Mouse (Mus musculus): Measurements from ENCODE around the gene Mdh1b. TPM values are rescaled to one million over a fixed set of nuclear protein-coding genes. Genes with fewer than 3 reads are reported as not detected.

Gene Mdh1b
- polyA plus RNA-seq, 1 experiment from 2014 or later = 0.10 TPM

DNA sequence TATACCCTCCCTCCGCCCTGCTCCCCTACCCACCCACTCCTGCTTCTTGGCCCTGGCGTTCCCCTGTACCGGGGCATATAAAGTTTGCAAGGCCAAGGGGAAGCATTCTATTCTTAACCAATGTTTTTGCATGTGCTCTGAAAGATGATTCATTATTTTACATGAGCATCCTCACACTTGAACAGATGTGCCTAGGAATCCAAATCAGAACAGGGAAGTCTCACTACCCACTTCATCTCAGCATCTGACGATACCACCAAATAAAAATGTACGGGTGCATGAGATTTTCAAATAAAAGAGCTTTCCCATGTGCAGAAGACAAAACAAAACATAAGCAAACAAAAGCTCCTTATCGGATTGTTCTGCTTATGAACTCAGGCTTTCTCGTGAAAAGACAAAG lies 10.0 kb downstream of the Mdh1b start:
- 0 out of 2 replicates have a peak, but pooled peaks cover 4% of the 10 kb centered on the region for H3K27me3 ChIP-seq
- no peak overlapping the region for H3K4me3 ChIP-seq
- H3K9ac ChIP-seq (replicated peaks) = no peak overlapping the region
- ATAC-seq (ENCODE audit: low FRiP score, low read depth) = no peak
- no peak overlapping the region for H3K27ac ChIP-seq (replicated peaks)
- 80% methylated on average over 7 of the region's 7 CpGs for WGBS
- no peak overlapping the region for H3K4me2 ChIP-seq (replicated peaks)
- no peaks in the 10 kb centered on the region for H3K9me3 ChIP-seq
- H3K36me3 ChIP-seq = no peaks in the 10 kb centered on the region
- no peaks in the 10 kb centered on the region for H3K4me1 ChIP-seq

DNA sequence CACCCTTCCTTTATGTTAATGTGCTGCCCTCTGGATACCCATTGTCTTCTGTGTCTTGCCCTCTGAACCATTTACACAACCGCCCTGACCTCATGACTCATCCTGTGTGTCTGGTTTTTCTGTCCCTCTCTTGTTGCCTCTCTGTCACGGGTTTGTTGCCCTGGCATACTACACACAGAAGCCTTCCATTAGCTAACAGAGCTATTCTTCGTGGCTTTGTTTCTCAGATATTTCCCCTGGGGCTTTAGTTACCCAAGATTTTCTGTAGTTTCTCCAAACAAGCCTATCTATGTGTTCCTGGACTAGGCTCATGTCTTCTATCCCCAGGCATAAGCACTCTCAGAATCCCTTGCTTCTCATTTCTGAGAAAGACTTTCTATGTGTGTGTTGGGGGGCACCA lies 21.2 kb downstream of the Mdh1b start:
- 71% methylated on average over 3 of the region's 3 CpGs for WGBS
- Histone ChIP-seq H3K9ac (replicated peaks) (no peak overlapping the region), H3K36me3 (no peaks in the 10 kb centered on the region), H3K27me3 (no peaks in the 10 kb centered on the region), H3K4me2 (replicated peaks) (no peak overlapping the region), H3K4me3 (no peak overlapping the region), H3K9me3 (no peaks in the 10 kb centered on the region), H3K27ac (replicated peaks) (no peak overlapping the region), H3K4me1 (no peaks in the 10 kb centered on the region)
- ATAC-seq (ENCODE audit: low FRiP score, low read depth) = no peak

DNA sequence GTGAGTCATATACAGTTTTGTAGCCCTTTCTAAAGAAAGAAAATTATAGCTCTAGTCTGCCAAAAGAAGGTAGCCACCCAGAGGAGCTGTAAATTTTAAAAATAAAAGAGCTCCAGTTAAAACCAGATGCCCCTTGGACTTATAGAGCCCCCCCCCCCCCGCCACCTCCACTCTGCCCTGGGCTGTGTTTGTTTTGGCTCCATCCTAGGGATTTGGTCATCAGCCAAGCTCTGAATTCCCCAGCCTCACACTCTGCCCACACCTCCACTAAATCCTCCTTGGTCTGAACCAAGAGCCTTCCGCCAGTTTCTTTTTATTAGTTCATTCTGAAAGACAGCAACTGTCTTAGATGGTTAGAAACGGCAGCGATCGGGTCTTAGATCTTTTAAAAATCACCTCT lies 24.4 kb downstream of the Mdh1b start:
- Histone ChIP-seq H3K9me3 (no peaks in the 10 kb centered on the region), H3K27ac (replicated peaks) (no peak overlapping the region), H3K4me1 (no peaks in the 10 kb centered on the region), H3K27me3 (no peaks in the 10 kb centered on the region), H3K4me2 (replicated peaks) (no peak overlapping the region), H3K4me3 (no peak overlapping the region), H3K9ac (replicated peaks) (no peak overlapping the region), H3K36me3 (no peaks in the 10 kb centered on the region)
- 73% methylated on average over 5 of the region's 5 CpGs for WGBS
- no peak for ATAC-seq (ENCODE audit: low FRiP score, low read depth)

DNA sequence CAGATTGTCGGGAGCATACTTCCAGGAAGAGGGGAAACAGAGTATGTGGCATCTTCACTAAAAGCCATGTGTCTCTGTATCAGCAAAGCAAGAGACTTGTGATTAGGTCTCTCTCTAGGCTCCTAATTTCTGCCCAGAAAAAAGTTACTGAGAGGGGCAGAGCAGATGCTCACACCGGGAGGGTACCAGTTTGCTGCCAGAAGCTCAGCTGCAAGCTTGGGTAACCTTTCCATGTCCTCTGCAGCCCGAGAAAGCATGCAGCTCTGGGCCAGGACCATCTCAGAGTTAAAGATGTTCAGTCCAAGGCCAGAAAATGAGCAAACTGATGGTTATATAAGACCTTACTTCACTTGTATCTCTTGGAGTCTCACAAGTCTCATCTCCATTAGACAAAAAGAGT lies 33.3 kb downstream of the Mdh1b start:
- Histone ChIP-seq H3K27ac (replicated peaks) (no peak overlapping the region), H3K27me3 (no peaks in the 10 kb centered on the region), H3K4me3 (no peak overlapping the region), H3K9me3 (no peaks in the 10 kb centered on the region), H3K4me1 (no peaks in the 10 kb centered on the region), H3K36me3 (no peaks in the 10 kb centered on the region), H3K4me2 (replicated peaks) (no peak overlapping the region), H3K9ac (replicated peaks) (no peak overlapping the region)
- WGBS = 77% methylated on average over 3 of the region's 3 CpGs
- ATAC-seq (ENCODE audit: low FRiP score, low read depth) = no peak

DNA sequence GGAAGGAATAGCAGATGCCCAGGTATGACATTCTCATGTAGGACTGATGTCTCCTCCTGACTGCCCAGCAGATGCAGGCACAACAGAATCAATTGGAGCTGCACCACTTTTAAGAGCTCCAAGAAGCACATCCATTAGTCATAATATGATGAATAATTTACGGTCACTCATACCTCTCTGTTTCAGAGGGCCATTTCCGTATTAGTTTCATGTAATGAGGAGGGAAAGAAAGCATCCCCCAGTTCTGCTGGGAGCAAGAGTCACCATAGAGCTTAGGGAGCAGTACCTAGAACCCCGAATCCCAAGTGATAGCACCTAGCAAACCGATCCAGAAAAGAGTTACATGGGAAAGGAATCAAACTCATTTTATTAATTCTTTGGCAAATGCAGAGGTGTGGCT lies 43.3 kb downstream of the Mdh1b start, which contains the start of gene Dytn:
Dytn (minus strand) TSS at position 101 of the 400 bp plus-strand sequence.
- Histone ChIP-seq H3K4me3 (no peak within 1 kb of the TSS), H3K9ac (replicated peaks) (no peak within 1 kb of the TSS), H3K27ac (replicated peaks) (no peak within 1 kb of the TSS), H3K9me3 (no peaks in the 10 kb centered on the region), H3K36me3 (no peaks in the 10 kb centered on the region), H3K4me2 (replicated peaks) (no peak within 1 kb of the TSS), H3K27me3 (no peaks in the 10 kb centered on the region), H3K4me1 (no peaks in the 10 kb centered on the region)
- 87% methylated on average over 4 of the region's 4 CpGs for WGBS
- ATAC-seq (ENCODE audit: low FRiP score, low read depth) = no peak

DNA sequence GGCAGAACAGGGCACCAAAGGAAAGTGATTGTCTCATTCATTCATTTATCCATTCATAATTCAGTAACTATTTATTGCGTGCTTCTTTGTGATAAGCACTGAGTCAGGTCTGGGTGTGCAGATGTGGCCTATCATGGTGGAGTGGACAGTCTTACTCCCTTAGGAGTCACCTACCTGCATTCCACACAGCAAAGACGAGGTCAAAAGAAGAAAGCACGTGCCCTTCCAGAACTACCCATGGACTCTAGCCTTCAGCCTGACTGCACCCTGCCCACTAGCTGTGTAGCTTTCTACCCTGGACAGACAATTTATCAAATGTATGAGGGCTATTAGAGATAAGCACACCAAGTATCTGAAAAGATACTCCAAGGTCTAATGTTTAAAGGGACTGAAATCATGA lies 54.1 kb downstream of the Mdh1b start:
- no peak for ATAC-seq (ENCODE audit: low FRiP score, low read depth)
- Histone ChIP-seq H3K27me3 (no peaks in the 10 kb centered on the region), H3K36me3 (no peaks in the 10 kb centered on the region), H3K4me2 (replicated peaks) (no peak overlapping the region), H3K27ac (replicated peaks) (no peak overlapping the region), H3K9ac (replicated peaks) (no peak overlapping the region), H3K4me1 (no peaks in the 10 kb centered on the region), H3K4me3 (no peak overlapping the region), H3K9me3 (no peaks in the 10 kb centered on the region)
- 90% methylated on average over 3 of the region's 3 CpGs for WGBS

DNA sequence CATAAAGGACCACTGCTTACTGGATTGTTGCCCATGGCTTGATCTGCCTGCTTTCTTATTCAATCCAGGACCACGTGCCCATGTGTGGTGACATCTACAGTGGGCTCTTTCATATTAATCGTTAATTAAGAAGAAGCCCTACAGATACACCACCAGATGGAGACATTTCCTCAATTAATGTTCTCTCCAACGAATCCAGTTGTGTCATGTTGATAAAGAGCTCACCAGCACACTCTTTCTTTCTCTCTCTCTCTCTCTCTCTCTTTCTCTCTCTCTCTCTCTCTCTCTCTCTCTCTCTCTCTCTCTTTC lies 61.3 kb downstream of the Mdh1b start:
- peak; percentile 62; the same call in 1 of the 2 replicates for ATAC-seq (ENCODE audit: low FRiP score, low read depth)
- Histone ChIP-seq H3K4me3 (no peak overlapping the region), H3K27me3 (peaks cover 6% of the 10 kb centered on the region; the same call in 1 of the 2 replicates), H3K9ac (replicated peaks) (no peak overlapping the region), H3K4me2 (replicated peaks) (peak overlapping the region; percentile 38), H3K4me1 (peaks cover 17% of the 10 kb centered on the region), H3K27ac (replicated peaks) (no peak overlapping the region), H3K36me3 (no peaks in the 10 kb centered on the region), H3K9me3 (no peaks in the 10 kb centered on the region)
- 7% methylated on average over 3 of the region's 3 CpGs for WGBS

DNA sequence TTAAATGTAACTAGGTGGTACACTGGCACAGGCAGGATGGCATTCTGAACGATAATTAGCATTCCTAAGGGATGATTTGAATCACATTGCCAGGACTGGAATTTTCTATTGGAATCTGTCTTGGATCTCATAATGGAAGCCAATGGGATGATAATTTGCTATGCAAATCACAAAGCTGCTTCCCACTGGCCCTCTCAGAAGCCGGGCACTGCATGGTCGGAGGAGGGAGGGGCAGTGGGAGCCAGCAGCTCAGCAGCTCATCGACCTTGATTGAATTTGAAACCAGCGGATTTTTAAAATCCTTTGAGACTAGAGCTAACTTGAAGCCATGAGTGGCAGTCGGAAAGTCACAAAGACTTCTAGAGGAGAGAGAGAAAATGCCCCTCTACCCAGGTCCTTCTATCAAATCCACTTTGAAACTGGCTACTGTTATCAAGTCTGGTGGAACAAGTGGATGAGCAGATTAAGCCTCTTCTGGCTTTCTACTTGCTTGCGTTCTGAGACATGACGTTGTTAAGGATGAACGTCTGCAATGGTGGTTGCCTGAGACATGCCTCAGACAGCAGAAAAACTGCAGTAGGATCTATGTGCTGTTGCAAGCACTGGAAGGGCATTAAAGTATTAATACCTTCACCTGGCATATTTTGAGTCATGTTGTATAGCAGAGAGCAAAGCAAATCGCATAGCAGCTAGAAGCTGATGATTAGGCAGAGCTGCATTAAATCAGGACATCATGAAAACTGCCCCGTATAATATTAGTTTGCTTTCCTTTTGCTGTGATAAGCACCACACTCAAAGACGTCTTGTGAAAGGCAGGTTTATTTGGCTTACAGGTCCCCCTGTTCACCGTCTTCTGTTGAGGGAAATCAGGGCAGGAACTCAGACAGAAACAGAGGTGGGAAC lies 61.9 kb downstream of the Mdh1b start:
- Histone ChIP-seq H3K4me1 (peaks cover 17% of the 10 kb centered on the region), H3K27ac (replicated peaks) (no peak overlapping the region; the same call in 1 of the 2 replicates), H3K36me3 (no peaks in the 10 kb centered on the region), H3K9ac (replicated peaks) (no peak overlapping the region; the same call in 1 of the 2 replicates), H3K4me3 (0 out of 2 replicates have a peak overlapping the region, but pooled peaks have one; percentile 4), H3K9me3 (no peaks in the 10 kb centered on the region), H3K4me2 (replicated peaks) (peak overlapping the region; percentile 38), H3K27me3 (peaks cover 6% of the 10 kb centered on the region; the same call in 1 of the 2 replicates)
- 18% methylated on average over 13 of the region's 13 CpGs for WGBS
- ATAC-seq (ENCODE audit: low FRiP score, low read depth) = no peak

DNA sequence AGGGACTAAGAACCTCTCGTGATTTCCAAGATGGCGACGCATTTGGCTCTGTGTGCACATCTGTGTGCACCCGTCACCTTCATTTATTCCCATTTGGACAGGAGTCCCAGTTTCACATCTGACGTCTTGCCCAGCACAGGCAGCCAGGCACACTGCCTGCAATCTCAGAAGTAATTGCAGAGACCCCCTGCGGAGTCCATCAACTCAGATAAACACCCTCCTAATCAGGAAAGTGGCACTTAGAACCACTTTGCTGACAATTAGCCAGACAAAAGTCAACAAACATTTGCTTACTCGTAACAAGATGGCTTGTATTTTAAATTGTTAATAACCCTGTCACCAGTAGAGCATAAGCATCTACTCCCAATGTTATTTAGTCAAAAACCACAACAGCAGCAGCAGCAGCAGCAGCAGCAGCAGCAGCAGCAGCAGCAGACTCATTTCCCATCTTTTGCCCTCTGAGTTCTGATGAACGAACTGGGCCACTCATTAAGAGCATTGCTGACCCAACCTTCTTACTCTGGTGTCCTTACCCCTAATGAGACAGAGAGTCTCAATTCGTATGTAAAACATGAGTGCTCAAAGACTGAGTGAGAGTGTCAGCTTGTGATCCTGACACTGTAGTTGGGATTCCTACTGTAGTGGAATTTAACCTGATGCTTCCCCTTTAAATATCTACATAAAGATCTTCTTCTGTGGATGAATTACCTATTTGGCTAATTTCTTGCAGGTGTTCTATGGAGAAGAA lies 62.7 kb downstream of the Mdh1b start:
- Histone ChIP-seq H3K27ac (replicated peaks) (no peak overlapping the region), H3K36me3 (no peaks in the 10 kb centered on the region), H3K27me3 (peaks cover 6% of the 10 kb centered on the region; the same call in 1 of the 2 replicates), H3K4me2 (replicated peaks) (no peak overlapping the region; the same call in 1 of the 2 replicates), H3K9me3 (no peaks in the 10 kb centered on the region), H3K9ac (replicated peaks) (no peak overlapping the region), H3K4me1 (peaks cover 17% of the 10 kb centered on the region), H3K4me3 (no peak overlapping the region)
- no peak for ATAC-seq (ENCODE audit: low FRiP score, low read depth)
- 49% methylated on average over 9 of the region's 9 CpGs for WGBS

DNA sequence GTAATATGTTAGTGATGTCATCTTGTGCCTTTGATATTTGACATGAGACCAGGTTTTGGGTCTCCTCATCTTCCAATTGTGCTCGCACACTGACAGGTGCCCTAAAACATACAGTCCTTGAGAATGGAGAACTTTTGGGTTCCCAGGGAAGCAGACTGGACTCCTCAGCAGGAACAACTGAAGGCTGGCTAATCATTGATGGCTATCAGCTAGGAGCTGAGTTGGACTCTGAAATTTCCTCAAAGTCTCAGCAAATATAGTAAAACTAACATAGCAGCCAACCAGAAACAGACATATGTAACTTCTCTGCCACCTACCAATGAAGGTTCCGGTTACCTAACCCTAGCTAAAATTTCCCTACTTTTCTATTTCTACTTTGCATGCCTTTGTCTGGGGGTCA lies 64.0 kb downstream of the Mdh1b start:
- no peak overlapping the region for H3K4me2 ChIP-seq (replicated peaks)
- no peak overlapping the region for H3K4me3 ChIP-seq
- H3K36me3 ChIP-seq = no peaks in the 10 kb centered on the region
- ATAC-seq (ENCODE audit: low FRiP score, low read depth) = no peak
- no peak overlapping the region for H3K27ac ChIP-seq (replicated peaks)
- H3K27me3 ChIP-seq = peaks cover 10% of the 10 kb centered on the region
- H3K9ac ChIP-seq (replicated peaks) = no peak overlapping the region
- WGBS = 97% methylated on average over 2 of the region's 2 CpGs
- H3K4me1 ChIP-seq = peaks cover 17% of the 10 kb centered on the region
- H3K9me3 ChIP-seq = no peaks in the 10 kb centered on the region

DNA sequence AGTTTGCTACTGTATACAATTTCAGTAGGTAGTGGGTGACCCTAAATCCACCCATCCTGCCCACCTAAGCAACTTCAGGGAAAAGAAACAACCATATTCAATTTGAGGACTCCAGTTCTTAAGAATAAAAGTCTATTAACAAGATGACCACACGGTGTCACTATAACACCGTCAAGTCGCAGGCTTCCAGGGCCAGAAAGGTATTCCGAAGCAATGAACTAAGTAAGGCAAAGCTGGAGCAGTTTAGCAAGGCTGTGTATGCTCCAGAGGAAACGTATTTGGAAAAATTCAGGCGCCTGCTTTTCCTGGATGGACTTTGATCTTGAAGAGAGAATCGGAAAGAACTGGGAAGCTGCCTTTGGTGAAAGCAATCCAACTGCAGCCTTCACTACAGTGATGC lies 70.5 kb downstream of the Mdh1b start:
- no peaks in the 10 kb centered on the region for H3K4me1 ChIP-seq
- ATAC-seq (ENCODE audit: low FRiP score, low read depth) = no peak
- H3K9ac ChIP-seq (replicated peaks) = no peak overlapping the region
- H3K4me2 ChIP-seq (replicated peaks) = no peak overlapping the region
- WGBS = 2% methylated on average over 7 of the region's 7 CpGs
- H3K4me3 ChIP-seq = no peak overlapping the region
- H3K9me3 ChIP-seq = no peaks in the 10 kb centered on the region
- H3K27me3 ChIP-seq = peaks cover 6% of the 10 kb centered on the region
- H3K27ac ChIP-seq (replicated peaks) = no peak overlapping the region
- no peaks in the 10 kb centered on the region for H3K36me3 ChIP-seq

DNA sequence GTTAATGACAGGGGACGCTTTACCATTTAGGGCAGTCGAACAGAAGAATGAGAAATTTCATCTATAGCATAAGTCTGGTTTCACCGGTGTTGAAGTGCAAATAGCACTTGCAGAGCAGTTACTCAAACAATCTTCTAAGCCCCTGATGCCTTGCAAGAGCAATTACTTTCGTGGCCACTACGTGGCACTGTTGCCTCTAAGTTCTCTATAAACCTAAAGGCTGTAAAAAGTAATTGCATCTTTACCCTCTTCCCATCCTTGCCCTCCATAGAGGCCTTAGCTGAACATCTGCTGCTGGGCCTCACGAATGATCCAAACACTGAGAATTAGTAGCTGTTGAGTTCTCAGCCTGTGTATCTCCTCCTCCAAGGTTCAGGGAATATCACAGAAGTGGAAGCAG lies 72.1 kb downstream of the Mdh1b start:
- 13% methylated on average over 6 of the region's 6 CpGs for WGBS

More for the DNA sequence above, 72.1 kb downstream of the Mdh1b start:
- Histone ChIP-seq H3K27me3 (peaks cover 6% of the 10 kb centered on the region), H3K4me1 (no peaks in the 10 kb centered on the region), H3K9me3 (no peaks in the 10 kb centered on the region), H3K9ac (replicated peaks) (no peak overlapping the region), H3K4me3 (no peak overlapping the region), H3K36me3 (no peaks in the 10 kb centered on the region), H3K27ac (replicated peaks) (no peak overlapping the region), H3K4me2 (replicated peaks) (no peak overlapping the region)
- no peak for ATAC-seq (ENCODE audit: low FRiP score, low read depth)

Measured in midbrain, embryonic 12.5 days (tissue).